Mouse (Mus musculus): ENCODE measurements around the gene Otol1.

Gene Otol1

DNA sequence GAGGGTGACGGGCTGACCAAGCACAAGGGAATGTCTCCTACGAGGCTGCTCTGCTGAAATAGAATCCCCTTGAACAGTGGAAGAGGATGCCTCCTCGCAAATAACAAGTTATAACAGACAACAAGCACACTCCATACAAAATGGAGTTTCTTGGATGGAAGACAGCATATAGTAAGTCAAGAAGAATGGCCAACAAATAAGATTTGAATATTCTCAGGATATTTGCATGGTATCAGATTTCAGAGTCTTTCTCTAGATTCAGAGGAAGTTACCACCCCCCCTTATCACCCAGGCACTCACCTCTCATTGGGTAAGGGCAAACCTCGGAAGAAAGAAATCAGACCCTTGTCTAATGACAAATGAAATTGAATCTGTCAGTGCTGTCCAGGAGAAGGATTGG, at the start of gene Otol1:
Gene Otol1 (plus strand): TSS at position 301 of the 400 bp plus-strand sequence.
- DNase-seq (ENCODE audit: low read depth, low spot score), result no peak

DNA sequence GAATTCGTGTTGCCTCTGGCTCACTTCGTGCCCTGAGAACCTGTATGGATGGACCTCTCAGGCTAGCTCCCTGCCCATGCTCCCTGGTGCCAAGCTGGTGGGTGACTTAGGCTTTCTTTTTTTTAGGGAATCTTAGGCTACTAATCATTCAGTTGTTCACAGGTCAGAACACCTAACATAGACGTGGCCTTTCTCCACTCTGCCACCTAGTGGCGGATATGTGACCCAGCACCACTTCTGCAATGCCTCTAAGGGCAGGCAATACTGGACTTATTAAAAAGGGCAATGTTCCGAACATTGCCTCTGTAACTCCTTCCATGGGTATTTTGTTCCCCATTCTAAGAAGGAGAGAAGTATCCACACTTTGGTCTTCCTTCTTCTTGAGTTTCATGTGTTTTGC, 45.2 kb upstream of the Otol1 start:
- DNase-seq (ENCODE audit: low read depth, low spot score), result no peak

DNA sequence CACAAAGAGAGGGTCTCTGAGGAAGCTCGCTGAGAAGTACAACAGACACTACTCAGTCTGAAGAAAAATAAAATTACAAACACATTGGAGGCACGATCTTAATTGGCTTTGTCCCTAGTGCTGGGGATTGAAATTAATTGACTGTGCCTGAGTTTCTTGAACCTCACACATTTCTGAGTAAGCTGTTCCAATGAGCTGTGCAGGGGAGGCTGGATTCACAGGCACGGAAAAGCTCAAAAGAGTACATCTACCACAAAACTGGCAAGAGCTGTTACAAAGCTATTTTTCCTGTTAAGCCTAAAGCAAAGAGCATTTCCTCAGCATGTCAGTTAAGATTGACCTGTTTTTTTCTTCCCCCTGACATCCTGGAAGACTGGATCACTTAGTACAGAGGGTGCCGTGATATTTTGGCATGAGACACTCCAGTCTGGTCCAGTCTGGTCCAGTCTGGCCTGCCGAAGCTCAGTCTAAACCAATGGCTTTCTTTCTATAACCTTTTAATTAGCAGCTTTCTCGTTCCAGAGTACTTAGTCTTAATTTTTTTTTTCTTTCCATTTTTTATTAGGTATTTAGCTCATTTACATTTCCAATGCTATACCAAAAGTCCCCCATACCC, 35.8 kb upstream of the Otol1 start:
- no peak for DNase-seq (ENCODE audit: low read depth, low spot score)

DNA sequence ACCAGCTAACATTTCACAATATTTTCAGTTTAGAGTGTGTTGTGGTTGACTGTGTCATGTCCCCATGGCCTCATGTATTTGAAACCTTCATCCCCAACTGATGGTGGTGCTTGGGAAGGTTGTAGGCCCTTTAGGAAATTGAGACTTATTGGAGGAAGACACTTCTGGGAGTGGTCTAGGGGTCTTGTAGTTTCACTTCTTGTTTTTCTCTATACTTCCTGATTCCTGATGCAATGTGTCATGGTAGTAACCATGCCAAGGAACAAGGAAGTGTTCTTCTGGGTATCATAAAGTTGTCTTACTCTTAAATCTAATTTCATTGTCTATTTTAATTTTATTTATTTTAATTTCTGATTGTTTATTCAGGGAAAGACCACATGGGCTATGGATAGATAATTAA, 29.3 kb upstream of the Otol1 start:
- DNase-seq (ENCODE audit: low read depth, low spot score), result no peak

DNA sequence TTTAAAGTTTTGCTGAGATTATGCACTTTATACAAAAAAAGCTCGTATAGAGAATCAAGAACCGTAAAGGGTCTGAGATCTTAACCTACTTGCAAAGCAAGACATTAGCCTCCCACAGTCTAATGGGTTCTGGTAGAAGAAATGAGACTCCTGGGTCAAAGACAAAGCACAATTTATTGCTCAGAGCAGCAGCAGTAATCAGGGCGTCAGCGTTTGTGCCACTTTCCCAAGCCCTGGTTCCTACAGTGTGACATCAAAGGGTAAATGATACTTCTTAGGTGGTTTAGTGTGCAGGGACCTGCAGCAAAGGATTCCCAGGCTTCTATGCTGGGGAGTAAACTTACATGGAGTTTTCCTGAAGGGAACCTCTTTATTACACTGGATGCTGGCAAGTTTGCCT, 13.6 kb upstream of the Otol1 start:
- DNase-seq (ENCODE audit: low read depth, low spot score), result no peak

DNA sequence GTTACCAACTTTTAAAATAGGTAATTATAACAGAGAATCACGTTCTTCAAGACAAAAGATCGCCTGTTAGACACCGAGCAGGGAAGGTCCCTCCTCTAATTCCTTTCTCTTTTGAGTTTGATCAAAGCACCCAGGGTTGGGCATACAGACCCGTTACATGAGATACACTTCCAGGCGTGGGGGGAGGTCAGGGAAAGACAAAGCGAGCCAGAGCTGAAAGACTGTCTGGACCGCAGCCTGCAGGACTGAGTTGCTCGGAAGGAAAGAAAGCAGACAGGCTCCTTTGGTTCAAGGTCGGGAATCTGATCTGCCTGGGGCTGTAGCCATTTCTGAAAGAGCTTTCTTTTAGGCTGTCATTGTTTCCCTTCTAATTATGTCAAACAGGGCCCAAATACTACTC, 5.9 kb upstream of the Otol1 start:
- DNase-seq (ENCODE audit: low read depth, low spot score), result no peak

DNA sequence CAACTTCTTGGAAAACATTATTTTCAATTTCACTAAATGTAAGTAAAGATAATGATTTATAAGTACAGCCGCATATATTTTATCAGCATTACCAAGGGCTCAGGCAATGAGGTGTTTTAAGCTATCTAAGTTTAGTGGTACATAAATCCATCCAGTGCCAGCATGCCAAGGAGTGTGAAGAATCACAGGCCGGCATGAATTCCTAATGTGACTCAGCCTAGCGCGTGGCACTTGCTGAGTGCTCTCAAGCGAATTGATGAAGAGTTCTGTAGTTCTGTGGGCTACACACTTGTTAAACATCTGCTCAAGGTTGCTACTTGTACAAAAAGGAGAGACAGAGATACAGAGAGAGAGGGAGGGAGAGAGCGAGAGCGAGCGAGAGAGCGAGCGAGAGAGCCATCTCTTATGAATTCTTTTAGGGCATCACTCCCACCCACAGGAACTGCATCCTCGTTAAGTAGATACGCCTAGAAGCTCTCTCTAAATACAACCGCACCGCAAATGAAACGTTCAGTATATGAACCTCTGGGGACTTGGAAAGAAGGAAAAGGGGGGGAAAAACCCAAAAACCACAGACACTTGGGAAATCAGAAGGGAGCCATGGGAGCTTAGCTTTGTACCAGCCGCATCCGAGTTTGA, 4.2 kb upstream of the Otol1 start:
- no peak for DNase-seq (ENCODE audit: low read depth, low spot score)

DNA sequence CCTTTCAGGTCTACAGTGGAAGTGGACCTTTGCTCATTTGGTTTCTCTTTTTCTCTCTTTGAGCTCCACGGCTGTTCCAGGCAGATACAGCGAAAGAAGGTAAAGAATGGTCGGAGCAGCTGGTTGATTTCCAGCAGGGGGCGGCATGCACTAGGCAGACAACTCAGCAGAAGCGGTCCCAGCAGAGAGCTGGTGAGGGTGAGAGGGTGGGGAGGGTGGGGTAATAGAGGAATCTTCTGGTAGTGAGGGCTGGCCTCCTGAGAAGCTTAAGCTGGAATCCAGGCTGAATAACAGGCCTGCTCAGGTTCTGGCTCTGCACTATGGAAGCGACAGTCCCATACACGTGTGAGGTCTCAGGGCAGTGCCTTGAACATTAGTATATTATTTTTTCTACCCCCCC, 3.5 kb upstream of the Otol1 start:
- no peak for DNase-seq (ENCODE audit: low read depth, low spot score)

DNA sequence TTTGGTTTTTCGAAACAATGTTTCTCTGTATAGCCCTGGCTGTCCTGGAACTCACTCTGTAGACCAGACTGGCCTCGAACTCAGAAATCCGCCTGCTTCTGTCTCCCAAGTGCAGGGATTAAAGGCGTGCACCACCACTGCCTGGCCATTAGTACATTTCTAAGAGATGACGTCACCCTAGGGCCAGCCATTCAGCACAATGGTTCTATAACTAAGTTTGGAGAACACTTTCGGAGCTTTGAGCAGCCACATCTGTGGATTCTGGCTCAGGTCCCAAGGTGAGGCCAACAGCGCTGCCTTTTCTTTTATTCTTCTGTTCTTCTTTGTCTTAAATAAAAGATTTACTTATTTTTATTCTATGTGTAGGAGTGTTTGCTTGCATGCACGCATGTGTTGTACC, 3.0 kb upstream of the Otol1 start:
- no peak for DNase-seq (ENCODE audit: low read depth, low spot score)

DNA sequence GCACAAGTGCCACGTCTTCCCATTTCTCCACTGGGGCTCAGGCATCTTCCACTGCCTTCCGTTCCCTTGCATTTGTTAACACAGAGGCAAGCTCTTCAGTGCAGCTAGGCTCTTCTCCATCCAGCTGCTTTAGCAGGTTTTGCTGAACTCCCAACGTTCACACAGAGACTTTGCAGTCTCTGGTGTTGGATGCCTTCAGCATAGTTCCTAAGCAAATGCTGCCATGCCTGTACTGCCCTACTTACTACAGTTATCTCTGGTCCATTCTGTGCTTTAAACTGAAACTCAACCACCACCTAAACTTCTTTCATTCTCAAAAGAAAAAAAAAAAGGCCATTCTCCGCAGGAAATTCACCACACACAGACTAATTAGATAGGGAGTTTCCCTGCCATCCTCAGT, 5.2 kb downstream of the Otol1 start:
- DNase-seq (ENCODE audit: low read depth, low spot score), result no peak

DNA sequence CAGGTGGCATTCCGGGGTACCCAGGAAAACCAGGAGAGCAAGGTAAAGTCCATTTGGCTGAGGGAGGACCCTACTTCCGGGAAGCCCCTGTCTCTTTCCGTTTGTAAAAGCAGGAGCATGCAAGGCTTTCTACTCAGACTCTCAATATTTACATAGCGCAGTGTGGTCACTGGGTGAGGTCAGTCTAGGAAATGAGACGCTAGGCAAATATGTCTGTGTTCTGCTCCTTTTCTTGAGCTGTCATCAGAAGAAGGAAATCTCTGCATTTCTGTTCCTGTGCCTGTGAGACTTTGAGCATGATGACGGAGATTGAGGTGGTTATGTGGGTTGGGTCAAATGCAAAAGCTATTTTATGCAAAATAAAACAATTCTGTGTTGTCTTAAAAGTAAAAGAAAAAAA, 19.2 kb downstream of the Otol1 start:
- no peak for DNase-seq (ENCODE audit: low read depth, low spot score)

DNA sequence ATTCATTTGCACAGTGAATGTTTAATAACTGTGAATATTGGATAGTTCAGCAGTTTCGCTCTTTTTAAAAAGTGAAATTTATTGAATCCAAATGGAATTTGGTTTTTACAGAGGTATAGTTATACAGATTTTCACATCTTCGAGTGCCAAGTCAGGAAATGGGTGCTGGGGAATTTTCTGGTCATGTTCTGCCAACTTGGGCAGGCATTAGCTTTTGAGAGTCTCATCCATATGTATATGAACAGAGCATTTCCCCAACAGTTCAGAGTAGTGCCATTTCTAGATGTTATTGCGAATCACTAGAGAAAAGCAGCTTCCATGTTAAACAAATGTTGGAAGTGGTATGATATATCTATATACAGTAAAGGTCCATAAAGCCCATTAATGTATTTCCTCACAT, 21.8 kb downstream of the Otol1 start:
- DNase-seq (ENCODE audit: low read depth, low spot score), result no peak

DNA sequence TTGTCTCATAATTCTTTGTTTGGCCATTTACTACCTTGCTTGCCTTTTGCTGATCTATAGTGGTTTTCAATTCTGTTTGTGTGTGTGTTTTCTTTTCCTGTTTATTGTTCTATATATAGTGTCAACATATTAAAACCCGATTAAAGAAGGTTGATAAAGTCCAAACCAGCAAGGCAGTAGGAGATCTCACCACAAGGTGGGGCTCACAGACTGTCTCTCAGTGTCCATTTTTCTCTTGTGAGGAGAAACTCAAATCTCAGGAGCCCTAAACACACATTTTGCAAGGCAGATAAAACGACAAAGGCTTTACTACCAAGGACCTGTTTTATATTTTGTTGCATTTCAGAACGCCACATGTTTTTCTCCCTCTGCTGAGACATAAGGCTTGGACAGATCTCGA, 28.2 kb downstream of the Otol1 start:
- no peak for DNase-seq (ENCODE audit: low read depth, low spot score)

All from skeletal muscle tissue, adult 2 months (tissue).